Comparison of ENCODE assay signal across 9 mouse cellular contexts in the genomic region with DNA sequence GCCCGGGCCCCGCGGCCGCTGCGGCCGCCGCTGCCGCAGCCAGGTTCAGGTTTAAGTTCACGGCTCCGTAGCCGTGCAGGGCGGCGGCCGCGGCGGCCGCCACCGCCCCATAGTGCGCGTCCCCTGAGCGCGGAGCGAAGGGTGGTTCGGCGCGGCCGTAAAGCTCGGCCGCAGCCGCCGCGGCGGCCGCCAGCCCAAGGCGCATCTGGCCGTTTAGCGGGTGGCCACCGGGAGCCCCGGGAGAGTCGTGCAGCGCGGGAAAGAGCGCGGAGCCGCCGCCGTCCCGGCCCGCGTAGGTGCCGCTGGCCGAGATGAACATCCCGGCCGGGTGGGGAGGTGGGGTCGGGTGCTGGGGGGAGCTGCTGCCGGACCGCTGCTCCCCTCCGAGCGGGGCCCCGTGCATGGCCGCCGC. TPM values are rescaled to one million over a fixed set of nuclear protein-coding genes. Genes with fewer than 3 reads are reported as not detected.
DNase-seq lines count a peak whose midpoint lies in the region; ATAC-seq lines count a peak whose summit lies in the region.
"Had no signal": no experiment of that assay in that cellular context is flagged by ENCODE, and none has a peak within 500 bp of the region (broad histone marks: within the 10 kb centered on the region; RNA-seq: fewer than 3 reads in every experiment).

No protein-coding gene starts in this region.

- no peak overlapping the region for H3K9ac ChIP-seq in lung, embryonic 15.5 days
- peak overlapping the region; percentile 61 for H3K9ac ChIP-seq in embryonic facial prominence, embryonic 13.5 days
- H3K9ac ChIP-seq in intestine, embryonic 15.5 days = no peak overlapping the region
- peak overlapping the region; percentile 46 for H3K9ac ChIP-seq in neural tube, embryonic 15.5 days (replicated peaks)

- H3K4me3 ChIP-seq in lung, embryonic 15.5 days = peak overlapping the region; percentile 49
- peak overlapping the region; percentile 51 for H3K4me3 ChIP-seq in embryonic facial prominence, embryonic 13.5 days
- peak overlapping the region; percentile 50 for H3K4me3 ChIP-seq in intestine, embryonic 15.5 days (replicated peaks)
- peak overlapping the region; percentile 47 for H3K4me3 ChIP-seq in neural tube, embryonic 15.5 days (replicated peaks)

- no peaks in the 10 kb centered on the region for H3K9me3 ChIP-seq in lung, embryonic 15.5 days
- H3K9me3 ChIP-seq in embryonic facial prominence, embryonic 13.5 days = no peaks in the 10 kb centered on the region
- no peaks in the 10 kb centered on the region for H3K9me3 ChIP-seq in intestine, embryonic 15.5 days
- H3K9me3 ChIP-seq in neural tube, embryonic 15.5 days (replicated peaks) = no peaks in the 10 kb centered on the region

- peaks cover 96% of the 10 kb centered on the region for H3K27me3 ChIP-seq in lung, embryonic 15.5 days
- peaks cover 95% of the 10 kb centered on the region for H3K27me3 ChIP-seq in embryonic facial prominence, embryonic 13.5 days
- peaks cover 91% of the 10 kb centered on the region for H3K27me3 ChIP-seq in intestine, embryonic 15.5 days (replicated peaks)
- H3K27me3 ChIP-seq in neural tube, embryonic 15.5 days (replicated peaks) = peaks cover 79% of the 10 kb centered on the region

- no peaks in the 10 kb centered on the region for H3K36me3 ChIP-seq in lung, embryonic 15.5 days
- H3K36me3 ChIP-seq in embryonic facial prominence, embryonic 13.5 days = no peaks in the 10 kb centered on the region
- H3K36me3 ChIP-seq in intestine, embryonic 15.5 days = no peaks in the 10 kb centered on the region
- no peaks in the 10 kb centered on the region for H3K36me3 ChIP-seq in neural tube, embryonic 15.5 days

- under 1% methylated on average over 62 of the region's 62 CpGs for WGBS in lung, embryonic 15.5 days
- under 1% methylated on average over 53 of the region's 62 CpGs for WGBS in embryonic facial prominence, embryonic 13.5 days
- WGBS in intestine, embryonic 15.5 days = under 1% methylated on average over 39 of the region's 62 CpGs
- WGBS in neural tube, embryonic 15.5 days = 0% methylated on average over 40 of the region's 62 CpGs

- ATAC-seq in lung, embryonic 15.5 days (ENCODE audit: borderline replicate concordance, extremely low read depth, low FRiP score, low TSS enrichment) = 0 out of 2 replicates have a peak, but pooled peaks have one; percentile 16
- ATAC-seq in embryonic facial prominence, embryonic 13.5 days (ENCODE audit: insufficient number of reproducible peaks, insufficient read depth, low FRiP score, low TSS enrichment, low read depth) = 0 out of 2 replicates have a peak, but pooled peaks have one; percentile 22
- ATAC-seq in intestine, embryonic 15.5 days = peak; percentile 52
- peak; percentile 15; the same call in 1 of the 2 replicates for ATAC-seq in neural tube, embryonic 15.5 days (ENCODE audit: low FRiP score)
- no peak for ATAC-seq in CD4-positive, CD25-positive, alpha-beta regulatory T cell, adult 4 months

- DNase-seq in lung, adult 18-20 months = no peak
- DNase-seq in layer of hippocampus, postnatal 10 days (ENCODE audit: low spot score in 2 of 2) = no peak
- no peak for DNase-seq in cerebellum, adult 11 months

- peak overlapping the region; percentile 92 for H3K4me2 ChIP-seq in lung, embryonic 15.5 days
- H3K4me2 ChIP-seq in embryonic facial prominence, embryonic 13.5 days = peak overlapping the region; percentile 89
- H3K4me2 ChIP-seq in intestine, embryonic 15.5 days (replicated peaks) = peak overlapping the region; percentile 98
- H3K4me2 ChIP-seq in neural tube, embryonic 15.5 days = peak overlapping the region; percentile 81

- no peak overlapping the region for H3K27ac ChIP-seq in lung, embryonic 15.5 days
- no peak overlapping the region for H3K27ac ChIP-seq in embryonic facial prominence, embryonic 13.5 days
- no peak overlapping the region for H3K27ac ChIP-seq in intestine, embryonic 15.5 days
- H3K27ac ChIP-seq in neural tube, embryonic 15.5 days (replicated peaks) = peak overlapping the region; percentile 81

- H3K4me1 ChIP-seq in lung, embryonic 15.5 days = peaks cover 23% of the 10 kb centered on the region
- H3K4me1 ChIP-seq in embryonic facial prominence, embryonic 13.5 days = peaks cover 24% of the 10 kb centered on the region
- peaks cover 24% of the 10 kb centered on the region for H3K4me1 ChIP-seq in intestine, embryonic 15.5 days (replicated peaks)
- peaks cover 23% of the 10 kb centered on the region for H3K4me1 ChIP-seq in neural tube, embryonic 15.5 days

RNA-seq across cellular contexts. Expression of a gene that starts 1.1 kb away (rescaled TPM):
- 0.08 TPM in 1 of 2 replicates, not detected in the other for polyA plus RNA-seq in lung, embryonic 15.5 days (2015; fragmentation: Nextera tagmentation; extraction: Ambion mirVana)
- 0.20 and 0.22 TPM in 2 replicates for polyA plus RNA-seq in embryonic facial prominence, embryonic 13.5 days (2015; fragmentation: Nextera tagmentation; extraction: Ambion mirVana)
- polyA plus RNA-seq in intestine, embryonic 15.5 days (2015; fragmentation: Nextera tagmentation; extraction: Ambion mirVana) = 0.16 TPM in 1 of 2 replicates, not detected in the other
- 3.9 and 6.2 TPM in 2 replicates for polyA plus RNA-seq in neural tube, embryonic 15.5 days (2015; fragmentation: Nextera tagmentation; extraction: Ambion mirVana)
- polyA plus RNA-seq in CD4-positive, CD25-positive, alpha-beta regulatory T cell, adult 4 months (2017; shearing (Covaris generic)) = not detected
- total RNA-seq in layer of hippocampus, postnatal 10 days (2021) = 1 to 10 TPM; 4.3 to 5.4 TPM
- total RNA-seq: neutrophil, adult 5-6 weeks had no signal

RNA-seq across cellular contexts. Expression of a gene that starts 10.9 kb away (rescaled TPM):
- not detected in 2 replicates for polyA plus RNA-seq in lung, embryonic 15.5 days (2015; fragmentation: Nextera tagmentation; extraction: Ambion mirVana)
- 0.35 and 0.48 TPM in 2 replicates for polyA plus RNA-seq in embryonic facial prominence, embryonic 13.5 days (2015; fragmentation: Nextera tagmentation; extraction: Ambion mirVana)
- not detected in 2 replicates for polyA plus RNA-seq in intestine, embryonic 15.5 days (2015; fragmentation: Nextera tagmentation; extraction: Ambion mirVana)
- 5.1 and 6.8 TPM in 2 replicates for polyA plus RNA-seq in neural tube, embryonic 15.5 days (2015; fragmentation: Nextera tagmentation; extraction: Ambion mirVana)
- polyA plus RNA-seq in CD4-positive, CD25-positive, alpha-beta regulatory T cell, adult 4 months (2017; shearing (Covaris generic)) = not detected
- 10 to 100 TPM; 23.7 to 25.4 TPM for total RNA-seq in layer of hippocampus, postnatal 10 days (2021)
- total RNA-seq: neutrophil, adult 5-6 weeks had no signal

RNA-seq across cellular contexts. Expression of a gene that starts 13.4 kb away (rescaled TPM):
- polyA plus RNA-seq in lung, embryonic 15.5 days (2015; fragmentation: Nextera tagmentation; extraction: Ambion mirVana) = not detected in 2 replicates
- polyA plus RNA-seq in embryonic facial prominence, embryonic 13.5 days (2015; fragmentation: Nextera tagmentation; extraction: Ambion mirVana) = 0.22 and 0.59 TPM in 2 replicates
- polyA plus RNA-seq in intestine, embryonic 15.5 days (2015; fragmentation: Nextera tagmentation; extraction: Ambion mirVana) = not detected in 2 replicates
- polyA plus RNA-seq in neural tube, embryonic 15.5 days (2015; fragmentation: Nextera tagmentation; extraction: Ambion mirVana) = 0.14 and 0.60 TPM in 2 replicates
- polyA plus RNA-seq in CD4-positive, CD25-positive, alpha-beta regulatory T cell, adult 4 months (2017; shearing (Covaris generic)) = not detected
- under 1 TPM; 0.23 to 0.38 TPM for total RNA-seq in layer of hippocampus, postnatal 10 days (2021)
- total RNA-seq: neutrophil, adult 5-6 weeks had no signal

RNA-seq across cellular contexts. Expression of a gene that starts 26.0 kb away (rescaled TPM):
- not detected in 2 replicates for polyA plus RNA-seq in lung, embryonic 15.5 days (2015; fragmentation: Nextera tagmentation; extraction: Ambion mirVana)
- not detected in 2 replicates for polyA plus RNA-seq in embryonic facial prominence, embryonic 13.5 days (2015; fragmentation: Nextera tagmentation; extraction: Ambion mirVana)
- polyA plus RNA-seq in intestine, embryonic 15.5 days (2015; fragmentation: Nextera tagmentation; extraction: Ambion mirVana) = not detected in 2 replicates
- 0.23 and 0.27 TPM in 2 replicates for polyA plus RNA-seq in neural tube, embryonic 15.5 days (2015; fragmentation: Nextera tagmentation; extraction: Ambion mirVana)
- polyA plus RNA-seq in CD4-positive, CD25-positive, alpha-beta regulatory T cell, adult 4 months (2017; shearing (Covaris generic)) = not detected
- not detected for total RNA-seq in layer of hippocampus, postnatal 10 days (2021)
- total RNA-seq: neutrophil, adult 5-6 weeks had no signal

Comparison
In these comparisons a context has a peak if more than half of its experiments do, and no peak if none do; other contexts are left out.
1. H3K9ac ChIP-seq: peak in embryonic facial prominence, embryonic 13.5 days (single experiment) and neural tube, embryonic 15.5 days (single experiment); none in lung, embryonic 15.5 days (single experiment) and intestine, embryonic 15.5 days (single experiment).
2. Peak in every context shown above with its lines, with median percentiles within 50 percentile points of each other: H3K4me2 ChIP-seq and H3K4me3 ChIP-seq.